Mouse (Mus musculus) megakaryocyte, adult 5-6 weeks (primary cell): ENCODE measurements around the gene Myh9. TPM values are rescaled to one million over a fixed set of nuclear protein-coding genes. Genes with fewer than 3 reads are reported as not detected.
A peak's percentile ranks its signal among the peaks of the same experiment; 100 is the strongest.

Experiments
- ATAC-seq: 2 replicates; pipeline ENCODE4 v1.8.0; 2016; ENCODE audit warnings: mild to moderate bottlenecking, inconsistent platforms; ENCODE audit not compliant: poor library complexity, severe bottlenecking
- total RNA-seq, 2 experiments: library from RNA; stranded (forward) in 1 of 2; stranded (reverse) in 1 of 2; fragments of 153-499, 151-499 nt in 1 of 2; fragments of 221-1000, 200-1000 nt in 1 of 2; gene quantifications; 2 replicates each; pipeline versions ENCODE4 v1.2.3 to v1.2.4; 2015 to 2017

The Myh9 gene
- total RNA-seq, 2 experiments from 2014 or later: 464 to 759 TPM

DNA sequence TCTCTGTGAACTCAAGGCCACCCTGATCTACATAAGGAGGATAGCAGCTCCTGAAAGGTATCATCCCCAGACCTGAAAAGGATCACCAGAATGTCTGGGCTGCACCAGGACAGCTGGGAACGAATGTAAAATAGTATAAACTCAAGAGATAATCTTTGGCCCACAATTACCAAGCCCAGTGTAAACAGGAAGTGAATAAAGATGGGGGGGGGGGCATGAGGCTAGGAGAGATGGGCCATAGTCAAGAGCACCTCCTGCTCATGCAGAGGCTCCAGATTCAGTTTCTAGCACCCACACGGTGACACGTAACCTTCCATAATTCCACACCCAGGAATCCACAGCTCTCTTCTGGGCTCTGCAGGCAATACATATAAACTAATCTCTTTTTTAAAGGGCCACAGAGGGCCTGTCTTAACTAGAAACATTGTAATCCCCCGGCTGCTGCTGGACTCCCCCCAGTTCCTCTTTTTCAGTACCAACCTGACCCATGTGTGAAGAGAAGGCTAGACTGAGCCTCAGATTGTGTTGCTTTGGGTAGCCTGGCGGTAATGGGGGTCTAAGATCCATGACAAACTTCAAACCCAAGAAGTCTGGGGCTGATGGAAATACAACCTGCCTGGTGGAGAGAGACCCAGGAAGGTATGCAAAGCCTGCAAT is 11.4 kb downstream of the Myh9 start:
- ATAC-seq: peak; percentile 30

DNA sequence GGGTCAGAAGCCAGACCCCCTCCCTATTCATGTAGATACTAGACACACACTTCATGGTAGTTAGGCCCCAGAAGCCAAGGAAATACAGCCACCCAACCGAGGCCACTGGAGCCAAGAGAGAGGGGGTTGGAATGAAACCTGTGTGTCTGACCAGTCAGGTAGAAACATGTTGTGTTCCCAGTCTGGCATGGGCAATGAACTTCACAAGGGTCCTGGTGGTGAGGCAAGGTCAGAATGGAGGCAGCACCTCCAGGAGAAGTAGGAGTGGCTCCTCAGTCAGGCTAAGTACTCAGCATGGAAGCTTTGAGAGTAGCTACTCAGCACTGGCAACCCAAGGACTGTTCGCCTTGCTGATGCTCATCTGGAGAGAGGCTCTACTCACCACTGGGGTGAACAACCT is 12.4 kb downstream of the Myh9 start:
- ATAC-seq: no peak

DNA sequence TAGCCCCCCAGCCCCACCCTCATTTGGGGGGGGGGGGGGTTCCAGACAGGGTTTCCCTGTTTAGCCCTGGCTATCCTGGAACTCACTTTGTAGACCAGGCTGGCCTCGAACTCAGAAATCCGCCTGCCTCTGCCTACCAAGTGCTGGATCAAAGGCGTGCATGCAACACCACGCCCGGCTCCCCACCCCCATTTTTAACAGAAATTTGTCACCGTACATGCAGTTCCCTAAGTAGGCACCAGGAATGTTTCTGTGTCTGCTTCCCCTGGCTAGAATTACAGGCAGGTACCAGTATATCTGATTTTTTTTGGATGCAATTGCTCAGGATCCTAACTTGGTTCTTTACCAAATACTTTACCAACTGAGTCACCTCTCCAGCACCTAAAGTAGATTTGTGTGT is 13.1 kb downstream of the Myh9 start:
- ATAC-seq: no peak

DNA sequence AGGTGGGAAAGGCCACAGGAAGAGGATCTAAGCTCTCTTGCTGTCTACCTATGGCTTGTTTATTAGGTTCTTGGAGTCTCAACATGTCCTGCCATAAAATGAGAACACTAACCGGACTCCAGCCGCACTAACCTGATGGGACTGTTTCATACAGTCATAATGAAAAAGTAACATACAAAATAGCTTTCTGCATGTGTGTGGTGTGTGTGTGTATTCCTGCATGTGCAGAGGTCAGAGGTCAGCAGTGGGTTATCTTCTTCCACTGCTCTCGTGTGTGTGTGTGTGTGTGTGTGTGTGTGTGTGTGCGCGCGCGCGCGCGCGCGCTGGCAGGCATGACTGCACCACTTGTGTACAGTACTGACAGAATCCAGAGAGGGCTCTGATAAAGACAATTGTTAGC is 13.7 kb downstream of the Myh9 start:
- ATAC-seq: no peak

DNA sequence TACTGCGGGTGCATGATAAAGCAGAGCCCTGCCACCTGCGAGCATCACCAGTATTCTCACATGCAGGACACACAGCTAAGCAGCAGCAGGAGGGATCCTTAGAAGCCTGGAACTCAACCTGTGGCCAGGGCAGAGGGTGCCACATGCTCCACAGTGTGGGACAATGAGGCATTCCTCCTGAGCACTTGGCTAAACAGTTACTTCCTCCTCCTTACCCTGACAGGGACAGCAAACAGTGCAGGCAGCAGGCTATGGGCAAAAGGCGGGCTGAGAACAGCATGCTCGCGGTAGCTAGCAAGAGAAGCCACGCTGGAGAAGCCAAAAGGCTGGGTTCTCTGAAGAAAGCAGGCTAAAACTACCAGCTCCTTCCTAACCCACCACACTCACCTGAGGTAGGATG is 14.2 kb downstream of the Myh9 start:
- ATAC-seq: no peak

DNA sequence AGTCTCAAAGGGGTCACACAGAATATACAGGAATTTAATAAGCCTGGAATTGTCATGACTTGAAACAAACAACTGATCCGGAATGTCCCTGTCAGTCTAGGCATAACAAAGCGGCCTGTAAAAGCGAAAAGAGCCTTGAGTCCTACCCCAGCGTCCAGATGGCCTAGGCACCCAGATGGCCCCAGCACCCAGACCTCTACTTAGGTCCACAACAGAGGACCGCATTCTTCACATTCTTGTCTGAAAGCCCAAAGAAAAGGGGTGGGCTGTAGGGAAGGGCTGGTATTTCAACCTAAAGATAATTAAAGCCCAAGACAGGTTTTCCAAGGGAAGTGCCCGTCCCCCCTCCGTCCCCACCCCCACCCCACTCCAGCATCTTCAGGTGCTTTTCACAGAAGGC is 14.6 kb downstream of the Myh9 start:
- ATAC-seq: no peak

DNA sequence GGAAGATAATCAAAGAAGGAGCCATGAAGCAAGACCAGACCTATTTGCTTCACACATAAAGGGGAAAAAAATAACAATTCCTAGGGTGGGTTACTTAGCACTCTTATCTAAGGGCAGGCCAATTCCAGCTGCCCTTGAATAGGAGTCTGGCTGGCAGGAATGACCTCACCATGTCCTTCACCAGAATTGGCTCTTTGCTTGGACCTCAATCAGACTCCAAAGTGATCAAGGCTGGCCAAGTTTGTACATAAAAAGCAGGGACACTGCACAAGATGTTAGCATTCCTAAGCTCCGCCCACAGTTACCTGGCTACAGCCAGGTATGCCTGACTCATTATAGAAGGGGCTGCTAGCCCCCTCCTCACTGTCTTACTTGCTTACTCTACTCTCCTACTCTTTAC is 16.6 kb downstream of the Myh9 start:
- ATAC-seq: no peak

DNA sequence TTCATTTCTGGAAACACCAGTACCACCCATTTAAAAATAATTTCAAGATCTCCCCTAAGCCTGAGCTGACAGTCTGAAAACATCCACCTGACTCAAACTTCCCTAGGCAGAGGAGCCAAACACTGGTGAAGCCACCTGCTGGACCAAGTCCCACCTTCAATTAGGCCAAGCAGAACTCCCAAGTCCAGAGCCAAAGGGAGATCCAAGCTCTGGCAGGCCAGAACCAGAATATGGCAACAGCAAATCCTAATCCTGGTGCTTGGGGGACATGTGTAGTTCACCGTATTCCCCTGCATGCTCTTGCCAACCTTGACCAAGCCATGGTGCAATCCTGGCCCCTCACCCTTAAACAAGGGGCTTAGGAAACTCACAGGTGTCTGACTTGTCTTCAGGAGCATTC is 17.7 kb downstream of the Myh9 start:
- no peak for ATAC-seq

DNA sequence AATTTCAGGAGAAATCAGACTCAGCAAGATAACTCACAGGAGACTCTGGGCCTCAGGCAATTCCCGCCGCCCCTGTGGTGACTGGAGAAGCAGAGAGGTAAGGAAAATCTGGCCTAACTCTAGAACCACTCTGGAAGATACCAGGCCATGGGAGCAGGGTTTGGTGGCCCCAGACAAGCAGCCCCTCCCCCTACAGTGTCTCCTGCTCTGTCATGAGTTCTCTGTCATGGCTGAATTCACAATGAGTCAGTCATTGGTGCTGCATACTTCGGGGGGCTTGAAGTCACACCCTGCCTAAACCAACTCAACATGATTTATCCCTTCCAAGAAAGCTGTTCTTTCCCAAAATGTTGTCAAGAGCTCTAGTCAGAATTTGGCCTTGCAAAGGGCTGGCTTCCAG is 18.3 kb downstream of the Myh9 start:
- no peak for ATAC-seq

DNA sequence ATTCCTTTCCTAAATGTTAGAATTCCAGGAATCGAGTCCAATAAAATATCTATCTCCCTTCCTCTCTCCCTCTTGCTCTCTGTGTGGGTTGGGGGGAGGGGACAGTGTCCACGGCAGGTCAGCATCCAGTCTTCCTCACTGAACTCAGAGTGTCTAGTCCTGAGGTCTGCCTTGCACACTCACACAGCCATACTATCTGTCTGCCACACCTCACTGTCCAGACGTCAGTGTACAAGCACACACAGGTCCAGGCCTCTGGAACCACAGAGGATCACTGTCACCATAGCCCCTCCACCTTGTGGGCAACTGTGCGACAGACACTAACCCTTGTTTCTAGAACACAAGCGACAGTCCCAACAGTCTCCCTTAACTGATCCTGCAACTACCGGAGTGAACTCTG is 18.8 kb downstream of the Myh9 start:
- ATAC-seq: 0 out of 2 replicates have a peak, but pooled peaks have one; percentile 6

DNA sequence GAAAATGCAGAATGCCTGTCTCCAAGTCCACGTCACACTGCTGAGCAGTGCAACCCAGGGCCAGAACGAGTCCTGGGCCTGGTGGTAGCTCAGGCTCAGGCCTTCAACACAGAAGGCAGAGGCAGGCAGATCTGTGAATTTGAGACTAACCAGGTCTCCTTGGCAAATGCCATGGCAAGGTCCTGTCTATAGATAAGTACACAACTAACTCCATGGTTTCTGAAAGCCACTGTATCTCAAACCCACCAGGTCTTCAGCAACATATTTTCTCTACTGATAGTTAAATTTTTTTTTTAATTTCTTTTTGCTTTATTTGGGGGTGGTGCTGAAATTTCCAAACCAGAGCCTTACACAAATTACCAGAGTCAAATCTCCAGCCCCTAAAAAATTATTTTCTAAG is 19.3 kb downstream of the Myh9 start:
- ATAC-seq: no peak

DNA sequence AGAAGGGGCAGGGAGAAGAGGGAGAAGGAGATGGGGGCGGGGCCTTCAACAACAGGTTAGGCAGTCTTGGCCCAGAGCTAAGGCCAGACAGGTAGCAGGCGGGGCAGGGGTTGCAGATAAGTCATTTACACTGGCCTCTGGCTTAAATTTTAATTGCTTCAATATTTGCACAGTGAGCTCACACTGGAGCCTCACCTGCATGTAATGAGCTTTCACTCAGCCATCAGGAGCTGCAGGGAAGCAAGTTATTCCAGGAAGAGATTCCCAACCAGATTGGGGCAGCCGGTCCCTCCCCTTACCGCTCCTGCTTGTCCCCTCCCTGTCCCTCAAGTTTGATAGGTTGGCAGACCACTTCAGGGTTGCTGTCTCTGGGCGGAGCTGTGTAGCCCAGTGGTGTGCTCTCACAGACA is 19.9 kb downstream of the Myh9 start:
- ATAC-seq: no peak

DNA sequence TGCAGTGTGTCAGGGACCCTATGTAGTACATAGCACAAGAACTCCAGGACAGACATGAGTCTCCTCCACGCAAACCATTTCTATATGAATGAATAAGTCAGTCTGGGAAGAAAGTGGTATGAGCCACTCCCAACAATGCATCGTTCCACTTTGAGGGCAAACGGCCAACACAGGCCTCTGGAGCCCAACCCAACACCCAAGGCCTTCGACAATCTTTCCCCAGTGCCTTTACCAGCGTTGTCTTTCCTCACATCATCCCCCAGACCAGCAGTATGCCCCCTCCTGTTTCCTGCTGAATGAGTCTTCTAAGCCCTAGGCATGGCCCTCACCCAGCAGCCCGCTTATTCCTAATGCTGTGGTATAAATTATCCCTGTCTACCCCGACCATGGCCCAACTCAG is 20.6 kb downstream of the Myh9 start:
- no peak for ATAC-seq

DNA sequence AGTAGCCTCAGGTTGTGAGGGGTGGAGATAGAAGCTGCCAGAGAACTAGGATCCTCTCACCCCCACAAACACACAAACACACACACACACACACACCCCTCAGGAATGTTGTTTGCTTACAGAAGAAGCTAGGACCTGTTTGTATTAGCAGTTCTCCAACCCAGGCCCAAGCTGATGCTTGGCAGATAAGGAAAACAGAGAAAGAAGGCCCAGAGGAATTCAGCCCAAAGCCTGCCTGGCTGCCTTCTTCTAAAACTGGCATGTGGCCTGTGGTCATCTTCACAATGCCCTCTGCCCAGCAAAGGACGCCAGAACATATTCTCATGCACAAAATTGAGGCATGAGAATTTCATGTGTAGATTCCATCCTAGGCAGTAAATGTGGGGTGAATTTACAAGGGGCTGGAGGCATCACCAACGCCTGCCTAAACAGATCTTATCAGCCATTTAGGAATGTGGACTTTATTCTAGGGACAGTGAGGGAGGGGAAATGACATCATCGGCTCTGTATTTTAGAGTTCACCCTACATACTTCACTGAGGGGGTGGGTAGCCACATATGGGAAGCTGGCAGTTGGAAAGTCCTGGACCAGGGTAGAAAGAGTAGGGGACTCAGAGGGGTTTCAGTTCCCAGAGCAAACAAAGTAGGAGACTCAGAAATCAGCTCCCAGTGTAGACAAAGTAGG is 21.4 kb downstream of the Myh9 start:
- ATAC-seq: no peak

DNA sequence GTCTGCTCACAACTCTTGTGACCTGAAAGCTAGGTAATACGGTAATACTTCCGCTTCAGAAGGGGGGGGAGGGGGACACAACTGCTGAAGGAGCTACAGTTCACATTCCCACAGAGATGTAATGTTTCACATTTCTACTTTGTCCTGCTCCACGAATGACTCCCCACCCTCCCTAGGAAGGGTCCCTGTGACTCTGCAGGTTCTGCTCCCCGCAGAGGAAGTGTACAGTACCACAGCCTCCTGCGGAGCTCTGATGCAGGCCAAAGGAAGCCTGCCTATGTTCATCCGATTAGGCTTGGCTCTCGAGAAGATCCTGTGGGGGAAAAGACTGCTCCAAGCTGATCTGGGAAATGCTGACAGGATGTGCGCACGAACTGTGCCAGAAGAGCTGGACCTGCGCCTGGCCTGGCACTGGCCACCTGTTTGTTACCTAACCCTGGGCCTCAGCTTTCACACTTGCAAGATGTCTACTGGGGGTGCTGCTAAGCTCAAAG is 22.0 kb downstream of the Myh9 start:
- peak; percentile 41 for ATAC-seq

DNA sequence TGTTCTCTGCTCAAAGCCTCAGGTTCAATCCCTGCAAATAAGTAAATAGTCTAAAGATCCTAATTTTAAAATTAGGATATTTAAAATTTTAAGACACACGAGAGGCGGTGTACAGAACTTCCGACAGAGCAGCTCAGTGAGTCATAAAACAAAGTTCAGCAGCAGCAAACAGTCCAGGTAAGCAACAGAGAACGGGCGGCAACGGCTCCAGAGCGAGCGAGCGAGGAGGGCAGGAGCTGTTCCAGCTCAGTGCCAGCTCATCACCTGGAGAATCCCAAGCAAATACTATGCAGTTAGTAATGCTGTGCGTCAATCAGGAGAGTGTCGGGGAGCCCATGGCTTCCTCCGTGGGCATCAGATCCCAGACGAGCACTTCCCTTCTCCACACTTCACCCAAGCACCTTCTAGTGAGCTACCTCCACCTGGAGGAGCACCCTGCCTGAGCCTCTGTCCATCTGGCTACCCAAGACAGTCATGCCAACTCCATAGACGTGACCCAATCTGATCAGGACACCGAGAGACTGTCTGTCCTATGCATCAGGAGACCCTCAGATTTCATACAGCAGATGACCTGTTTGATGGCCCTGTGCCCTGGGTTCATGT is 23.3 kb downstream of the Myh9 start:
- ATAC-seq: no peak

DNA sequence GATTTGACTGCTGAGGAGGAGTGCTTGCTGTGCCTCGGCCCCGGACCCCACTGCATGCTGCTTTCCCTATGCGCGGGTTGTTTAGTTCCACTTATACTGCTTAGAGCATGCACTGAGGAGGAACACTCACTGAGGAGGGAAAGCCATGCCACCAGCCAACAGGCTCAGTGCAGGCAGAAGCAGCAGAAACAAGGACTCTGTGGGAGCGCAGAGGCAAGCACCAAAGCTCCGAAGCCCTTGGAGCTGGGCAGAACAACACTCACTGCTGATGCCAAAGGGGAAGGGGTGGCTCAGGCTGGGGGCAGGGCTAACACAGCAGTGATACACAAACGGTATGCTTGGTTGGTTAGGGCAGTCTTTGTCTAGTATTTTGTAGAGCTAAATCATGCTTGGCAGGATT is 24.6 kb downstream of the Myh9 start:
- ATAC-seq: 0 out of 2 replicates have a peak, but pooled peaks have one; percentile 20

DNA sequence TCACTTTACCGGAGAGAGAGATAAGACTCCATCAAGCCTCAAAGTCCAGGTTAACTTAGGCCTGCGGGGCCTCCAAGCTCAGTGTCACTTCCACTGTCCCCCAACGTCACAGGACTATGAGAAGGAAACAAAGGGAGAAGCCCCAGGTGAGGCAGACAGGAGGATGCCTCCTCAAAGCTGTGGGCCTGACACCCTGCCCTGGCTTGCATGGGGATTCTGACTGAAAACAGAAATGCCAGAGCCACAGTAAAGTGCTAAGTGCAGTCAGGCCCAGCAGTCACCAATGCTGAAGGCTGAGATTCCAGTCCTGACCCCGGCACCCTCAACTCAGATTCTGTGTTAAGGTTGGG is 25.4 kb downstream of the Myh9 start:
- ATAC-seq: no peak

DNA sequence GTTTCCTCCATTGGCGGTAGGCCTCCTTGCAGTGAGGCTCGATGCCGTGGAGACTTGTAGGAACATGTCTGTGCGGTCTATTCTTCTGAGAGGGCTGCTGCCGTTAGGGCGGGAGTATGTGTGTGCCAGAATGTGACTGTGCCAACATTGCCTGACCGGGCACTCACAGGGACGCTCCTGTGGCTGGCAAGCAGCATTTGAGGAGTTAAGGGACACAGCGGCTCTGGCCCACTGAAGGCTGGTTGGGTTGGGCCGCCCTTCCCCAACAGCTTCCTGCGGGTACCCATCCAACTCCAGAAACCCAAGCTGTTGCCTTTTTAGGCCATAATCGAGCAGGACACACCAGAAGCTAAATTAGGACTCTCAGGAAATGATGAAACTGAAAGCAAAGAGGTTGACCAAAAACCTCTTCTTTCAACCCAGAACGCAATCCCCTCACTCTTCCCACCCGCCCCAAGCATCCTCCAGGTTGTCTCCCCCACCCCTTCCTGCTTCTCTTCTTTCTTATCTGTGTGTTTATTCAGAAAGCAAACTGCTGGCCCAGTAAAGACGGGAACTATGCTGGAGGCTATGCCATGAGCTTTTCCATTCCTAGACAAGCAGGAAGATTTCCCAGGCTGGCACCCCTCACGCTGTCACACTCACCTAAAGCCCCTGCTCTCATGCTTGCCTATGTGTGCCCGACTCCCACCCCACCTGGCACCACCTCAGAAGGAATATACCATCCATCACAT is 25.9 kb downstream of the Myh9 start:
- ATAC-seq: peak; percentile 24; the same call in 1 of the 2 replicates

DNA sequence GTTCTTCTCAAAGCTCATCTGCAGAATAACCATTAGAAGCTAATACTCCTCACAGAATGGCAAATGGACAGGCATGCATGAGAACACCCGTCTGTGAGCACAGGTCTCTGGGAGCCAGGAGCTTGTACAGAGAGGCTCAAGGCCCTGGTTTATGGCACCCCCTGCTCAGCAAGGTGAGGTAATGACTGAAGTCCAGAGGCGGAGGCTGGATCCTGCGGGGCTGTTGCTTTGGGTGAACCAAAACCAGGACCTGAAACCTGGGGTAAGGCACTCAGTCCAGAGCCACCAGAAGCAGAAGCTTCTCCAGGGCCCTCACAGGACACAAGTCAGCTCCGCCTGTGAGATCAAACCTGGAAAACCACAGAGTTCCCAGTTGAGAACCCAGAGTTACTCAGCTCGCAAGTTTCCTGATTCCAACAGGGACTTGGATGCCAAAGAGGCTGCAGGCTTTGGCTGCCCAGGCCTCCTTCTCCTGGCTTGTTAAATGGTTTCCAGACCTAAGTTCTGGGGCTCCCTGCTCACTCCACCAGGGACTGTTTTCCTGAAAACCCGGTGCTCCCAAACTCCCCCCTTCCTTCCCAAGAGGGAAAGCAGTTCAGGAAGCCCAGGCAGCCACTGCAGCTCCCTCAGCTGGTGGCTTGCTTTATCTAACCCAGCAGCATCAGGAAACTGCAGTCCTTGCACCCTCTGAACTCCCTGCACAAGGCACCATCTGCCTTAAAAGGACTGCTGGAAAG is 28.2 kb downstream of the Myh9 start:
- peak; percentile 45 for ATAC-seq

DNA sequence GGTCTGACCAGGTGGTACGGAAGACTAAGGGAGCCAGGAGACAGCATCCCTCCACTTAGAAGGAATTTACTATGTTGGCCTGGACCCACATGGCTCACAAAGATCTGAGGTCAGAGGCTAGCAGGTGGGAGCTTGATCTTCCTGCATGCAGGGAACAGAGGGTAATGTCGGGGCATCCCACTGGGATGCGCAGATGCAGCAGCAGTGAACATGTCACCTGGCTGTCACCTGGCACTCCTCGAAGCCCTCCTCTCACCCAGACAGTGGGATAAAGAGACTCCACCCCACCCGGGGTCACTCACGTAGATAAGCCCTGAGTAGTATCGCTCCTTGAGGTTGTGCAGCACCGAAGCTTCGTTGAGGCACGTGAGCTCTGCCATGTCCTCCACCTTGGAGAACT is 29.4 kb downstream of the Myh9 start:
- no peak for ATAC-seq
